Mouse (Mus musculus) left cerebral cortex, postnatal 4 days (tissue): ENCODE results near the gene Ociad2. TPM values are rescaled to one million over a fixed set of nuclear protein-coding genes. Genes with fewer than 3 reads are reported as not detected.

Source experiments
- total RNA-seq, 2 experiments: library from RNA; stranded (reverse); gene quantifications; 2 replicates each; pipeline ENCODE4 v1.2.3; 2021

Gene Ociad2
- total RNA-seq, 2 experiments from 2014 or later, result 26.0 to 30.7 TPM

Other genes with a start within 250 kb of the Ociad2 start
- gene Fryl, start 84.4 kb downstream of the Ociad2 start, total RNA-seq, result 10 to 100 TPM; 69.6 to 81.4 TPM
- 100 to 1,000 TPM; 265 to 277 TPM for gene Ociad1, start 48.2 kb downstream of the Ociad2 start, total RNA-seq
- gene Cwh43, start 65.0 kb upstream of the Ociad2 start, total RNA-seq, result 1 to 10 TPM; 3.5 to 4.2 TPM
- 10 to 100 TPM; 68.2 to 72.1 TPM for gene Dcun1d4, start 140.0 kb upstream of the Ociad2 start, total RNA-seq